Mouse (Mus musculus) adrenal gland, postnatal 10 days (tissue): ENCODE measurements at regions not wholly inside any gene's neighbourhood (a gene's known extent, or its start where the extent isn't known, plus 50 kb on each side); places are given as distances from the start of the nearest gene placed in this dataset.
A peak's percentile ranks its signal among the peaks of the same experiment; 100 is the strongest.

Experiments
- DNase-seq: peaks from one replicate; pipeline ENCODE4 v3.0.0; 2021; ENCODE audit warnings: mixed read lengths

- DNase-seq, result no peak
Observed at GRCm38 (mm10) chr4:55203731-55204710, 145.8 kb upstream of the Rad23b start.

- DNase-seq, result no peak
Observed at GRCm38 (mm10) chr4:55206226-55206625, 143.6 kb upstream of the Rad23b start.

GRCm38 (mm10) chr4:55207749-55208385, 142.0 kb upstream of the Rad23b start:
- DNase-seq, result peak; percentile 36

- DNase-seq, result peak; percentile 46
Observed at GRCm38 (mm10) chr4:55208386-55209345, 141.2 kb upstream of the Rad23b start.

GRCm38 (mm10) chr4:55215425-55216174, 134.2 kb upstream of the Rad23b start:
- peak; percentile 5 for DNase-seq

GRCm38 (mm10) chr4:55216175-55216545, 133.7 kb upstream of the Rad23b start:
- no peak for DNase-seq

GRCm38 (mm10) chr4:55225766-55226165, 124.1 kb upstream of the Rad23b start:
- peak; percentile 12 for DNase-seq

GRCm38 (mm10) chr4:55227394-55227793, 122.4 kb upstream of the Rad23b start:
- DNase-seq, result peak; percentile 22

- DNase-seq, result peak; percentile 40
Observed at GRCm38 (mm10) chr4:55231522-55231921, 118.3 kb upstream of the Rad23b start.

GRCm38 (mm10) chr4:55237856-55238255, 112.0 kb upstream of the Rad23b start:
- DNase-seq, result no peak

GRCm38 (mm10) chr4:55240450-55240849, 109.4 kb upstream of the Rad23b start:
- peak; percentile 86 for DNase-seq

- DNase-seq, result peak; percentile 37
Observed at GRCm38 (mm10) chr4:55242331-55242730, 107.5 kb upstream of the Rad23b start.

- no peak for DNase-seq
Observed at GRCm38 (mm10) chr4:55243091-55244058, 106.5 kb upstream of the Rad23b start.

- peak; percentile 23 for DNase-seq
Observed at GRCm38 (mm10) chr4:55245789-55246188, 104.1 kb upstream of the Rad23b start.

- no peak for DNase-seq
Observed at GRCm38 (mm10) chr4:55250334-55250733, 99.5 kb upstream of the Rad23b start.

GRCm38 (mm10) chr4:55251546-55251945, 98.3 kb upstream of the Rad23b start:
- no peak for DNase-seq

- no peak for DNase-seq
Observed at GRCm38 (mm10) chr4:55253769-55254168, 96.1 kb upstream of the Rad23b start.

- DNase-seq, result no peak
Observed at GRCm38 (mm10) chr4:55271965-55272630, 77.7 kb upstream of the Rad23b start.

- DNase-seq, result no peak
Observed at GRCm38 (mm10) chr4:55276300-55276952, 73.4 kb upstream of the Rad23b start.
